Mouse (Mus musculus) left cerebral cortex, adult 6 months (tissue): ENCODE data around the gene Notch4. TPM values are rescaled to one million over a fixed set of nuclear protein-coding genes. Genes with fewer than 3 reads are reported as not detected.

Experiments
- long read RNA-seq, 2 experiments: library from polyadenylated mRNA; unstranded; transcript quantifications; one replicate each; pipeline ENCODE4 v2.0.0; 2019 to 2020
- polyA plus RNA-seq: library from polyadenylated mRNA; unstranded; fragments of <200 nt; fragmentation: Nextera tagmentation; gene quantifications from 2 replicates; pipeline ENCODE4 v1.2.3, GENCODE M21; 2021

The Notch4 gene
- polyA plus RNA-seq = 0.38 and 2.3 TPM in 2 replicates
- long read RNA-seq, experiment 1, partial matches to known transcripts = 3 of 4 reads
- long read RNA-seq, experiment 1, other reads (novel, unspliced or antisense) = 0 of 4 reads
- long read RNA-seq, experiment 2, partial matches to known transcripts = 2 of 3 reads
- long read RNA-seq, experiment 2, other reads (novel, unspliced or antisense) = 0 of 3 reads

DNA sequence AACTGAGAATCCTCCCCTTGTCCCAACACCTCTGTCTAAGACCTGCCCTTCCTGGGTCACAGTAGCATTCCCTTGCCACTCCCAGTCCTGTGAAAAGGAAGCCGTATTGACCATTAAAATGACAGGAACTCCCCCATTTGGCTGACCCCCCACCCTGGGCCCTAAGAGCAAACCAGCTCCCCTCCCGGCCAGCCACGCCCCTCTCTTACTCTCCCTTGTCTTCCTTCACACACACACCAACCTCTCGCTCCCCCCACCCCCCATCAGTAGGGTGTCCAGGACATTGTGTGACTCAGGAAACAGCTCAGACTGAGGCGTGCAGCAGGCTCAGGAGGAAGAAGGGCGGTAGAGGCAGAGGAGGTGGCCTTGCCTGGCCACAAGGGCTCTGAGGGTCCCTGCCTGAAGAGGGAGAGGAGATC, at the start of gene Notch4:
TSS of gene Notch4 (plus strand) at position 266 of the 419 bp plus-strand sequence.

DNA sequence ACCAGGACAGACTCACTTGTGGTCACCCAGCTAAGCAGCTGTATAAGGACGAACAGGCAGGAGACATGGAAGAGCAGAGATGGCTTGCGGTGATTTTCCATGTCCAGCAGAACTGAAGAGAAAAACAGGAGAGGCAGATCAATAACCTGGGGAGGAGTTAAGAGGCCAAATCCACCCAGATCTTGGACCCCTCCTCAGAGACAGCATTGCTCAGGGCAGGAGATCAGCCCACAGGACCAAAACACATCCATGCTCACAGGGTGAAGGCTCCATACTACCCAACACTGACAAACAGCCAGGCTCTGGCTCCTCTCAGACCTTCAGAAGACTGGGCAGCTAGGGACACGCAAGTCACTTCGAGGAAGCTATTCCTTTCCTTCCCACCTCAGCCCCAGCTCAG, 46.8 kb upstream of the Notch4 start, which contains the start of gene Btnl6:
TSS of gene Btnl6 (minus strand) at position 101 of the 400 bp plus-strand sequence.

DNA sequence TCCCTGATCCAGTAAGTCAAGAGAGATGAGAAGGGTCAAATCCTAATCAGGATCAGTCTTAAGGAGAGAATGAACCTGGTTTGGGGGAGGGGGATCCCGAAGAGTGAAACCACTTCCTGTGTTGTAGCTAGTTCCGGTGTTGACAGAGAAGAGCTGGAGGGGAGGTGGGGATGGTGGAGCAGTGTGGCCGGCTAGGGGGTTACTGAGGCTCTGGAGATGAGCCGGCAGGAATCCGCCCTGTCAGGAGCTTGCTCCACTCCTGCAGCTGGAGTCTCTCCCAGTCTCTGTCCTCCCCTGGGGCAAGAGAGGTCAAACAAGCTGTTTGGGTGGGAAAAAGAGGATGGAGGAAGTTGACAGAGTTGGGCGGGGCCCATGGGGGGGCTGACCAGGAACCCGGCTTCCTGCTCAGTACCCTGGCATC, 25.6 kb downstream of the Notch4 start, which contains the start of gene Gpsm3:
TSS of gene Gpsm3 (plus strand) at position 126 of the 421 bp plus-strand sequence.

DNA sequence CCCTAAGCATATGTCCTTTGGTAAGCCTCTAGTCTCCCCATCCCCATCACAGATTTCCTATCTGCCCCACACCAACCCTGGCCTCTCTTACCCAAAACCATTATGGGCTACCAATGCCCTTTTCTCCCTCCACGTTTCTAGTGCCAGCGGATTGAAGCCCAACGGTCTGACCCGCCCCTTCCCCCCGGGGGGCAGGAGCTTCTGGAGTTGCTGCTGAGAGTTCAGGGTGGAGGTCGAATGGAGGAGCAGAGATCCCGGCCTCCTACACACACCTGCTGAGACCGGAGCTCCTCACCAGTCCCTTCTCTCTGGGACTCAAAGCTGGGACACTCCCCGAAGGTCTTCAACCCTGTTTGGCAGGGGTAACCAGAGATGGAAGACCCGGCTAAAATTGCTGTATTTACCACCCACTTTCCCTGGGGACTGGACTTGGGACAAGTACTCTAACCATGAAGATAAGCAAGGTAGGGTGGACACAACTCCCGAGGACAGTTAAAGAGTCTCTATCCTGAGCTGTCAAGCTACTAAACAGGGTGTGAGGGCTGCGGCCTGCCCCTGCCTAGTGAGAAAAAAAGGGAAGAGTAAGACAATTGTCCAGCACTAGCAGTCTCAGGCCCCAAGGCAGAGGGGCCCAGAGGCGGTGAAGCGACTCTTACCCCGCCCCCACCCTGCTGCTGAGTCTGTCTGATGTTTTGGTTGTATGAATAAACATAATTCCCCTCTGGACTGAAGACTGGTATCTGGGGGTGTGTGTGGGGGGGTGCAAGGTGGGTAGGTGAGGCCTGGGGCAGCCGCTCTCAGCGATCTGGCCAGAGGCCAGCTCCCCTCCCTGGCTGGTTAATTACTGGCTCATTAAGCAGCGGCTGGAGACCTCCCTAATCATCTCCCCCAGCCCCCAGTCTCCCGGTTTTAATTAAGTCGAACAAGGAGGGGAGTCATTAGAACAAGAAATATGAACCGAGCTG, 27.2 kb downstream of the Notch4 start, which contains the start of gene Pbx2:
TSS of gene Pbx2 (plus strand) at position 238 of the 965 bp plus-strand sequence.

DNA sequence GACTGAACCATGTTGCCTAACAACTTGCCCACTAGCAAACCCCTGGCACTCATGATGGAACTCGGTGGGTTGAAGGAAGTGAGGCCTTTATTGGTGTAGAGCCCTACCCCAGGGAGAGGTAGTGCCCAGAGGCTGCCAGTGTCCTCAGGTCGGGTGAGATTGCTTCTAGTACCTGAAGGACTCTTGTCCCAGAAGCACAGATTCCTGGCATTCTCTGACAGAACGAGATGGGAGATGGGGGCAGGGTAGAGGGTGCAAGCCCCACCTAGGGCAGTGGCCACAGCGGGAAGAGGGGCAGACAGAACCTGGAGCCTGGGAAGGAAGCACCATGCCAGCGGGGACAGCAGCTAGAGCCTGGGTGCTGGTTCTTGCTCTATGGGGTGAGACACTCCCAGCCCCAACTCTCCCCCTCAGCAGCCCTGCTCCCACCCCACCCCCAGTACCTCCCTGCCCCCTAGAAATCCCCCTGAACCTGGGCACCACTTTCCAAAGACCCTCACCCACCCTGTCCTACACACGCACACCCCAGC, 33.6 kb downstream of the Notch4 start, which contains the start of gene Ager:
TSS of gene Ager (plus strand) at position 297 of the 530 bp plus-strand sequence.

DNA sequence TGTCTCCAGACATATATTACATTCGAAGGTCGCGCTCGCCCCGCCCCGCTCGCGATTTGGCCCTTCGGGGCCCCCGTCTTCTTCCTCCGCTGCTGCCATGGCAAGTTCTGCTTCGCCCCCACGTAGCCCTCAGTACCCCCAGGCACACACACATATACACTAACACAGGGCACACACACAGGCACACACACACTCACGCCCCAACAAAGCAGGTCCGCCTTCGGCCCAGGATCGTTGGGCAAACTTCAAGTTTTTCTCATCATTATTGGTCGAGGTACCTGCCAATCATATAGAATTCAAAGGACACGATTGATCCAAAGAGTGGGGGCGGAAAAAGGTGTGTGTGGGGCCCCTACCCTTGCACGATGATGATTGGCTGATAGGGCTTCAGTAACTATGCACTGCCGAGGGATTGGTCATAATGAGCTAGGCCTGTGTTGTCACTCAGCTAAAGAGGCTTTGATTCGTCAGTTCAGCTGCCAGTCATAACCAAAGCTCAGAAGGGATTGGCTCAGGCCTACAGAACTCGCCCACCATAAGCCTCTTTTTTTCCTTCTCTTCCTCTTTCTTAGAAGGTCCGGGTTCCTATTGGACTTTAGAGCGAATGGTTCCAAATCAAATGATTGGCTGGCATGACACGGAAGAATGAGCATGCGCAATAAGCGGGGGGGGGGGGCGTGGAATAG, 39.5 kb downstream of the Notch4 start, which contains the start of gene Rnf5:
TSS of gene Rnf5 (minus strand) at position 316 of the 686 bp plus-strand sequence.

DNA sequence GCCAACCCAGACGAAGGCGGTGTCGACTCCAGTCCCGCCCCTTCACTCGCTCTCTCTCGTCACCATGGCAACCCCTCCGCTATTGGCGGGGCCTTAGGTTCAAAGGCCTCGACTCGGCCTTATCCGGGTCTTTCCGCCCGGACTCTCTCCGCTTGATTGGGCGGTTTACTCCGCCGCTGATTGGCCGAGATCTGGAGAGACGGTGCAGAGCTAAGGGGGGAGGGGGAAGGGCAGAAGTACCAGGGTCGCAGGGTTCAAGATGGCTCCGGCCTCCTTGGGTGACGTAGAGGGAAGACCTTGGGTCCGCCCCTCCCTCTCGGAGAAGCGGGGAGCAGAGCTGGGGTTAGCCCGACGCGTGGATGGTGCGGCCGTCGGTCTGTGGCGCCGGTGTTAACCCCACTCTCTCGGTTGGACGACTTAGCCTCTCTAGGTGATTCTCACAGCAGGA, 40.0 kb downstream of the Notch4 start, which contains the start of gene Agpat1:
TSS of gene Agpat1 (plus strand) at position 202 of the 448 bp plus-strand sequence.

DNA sequence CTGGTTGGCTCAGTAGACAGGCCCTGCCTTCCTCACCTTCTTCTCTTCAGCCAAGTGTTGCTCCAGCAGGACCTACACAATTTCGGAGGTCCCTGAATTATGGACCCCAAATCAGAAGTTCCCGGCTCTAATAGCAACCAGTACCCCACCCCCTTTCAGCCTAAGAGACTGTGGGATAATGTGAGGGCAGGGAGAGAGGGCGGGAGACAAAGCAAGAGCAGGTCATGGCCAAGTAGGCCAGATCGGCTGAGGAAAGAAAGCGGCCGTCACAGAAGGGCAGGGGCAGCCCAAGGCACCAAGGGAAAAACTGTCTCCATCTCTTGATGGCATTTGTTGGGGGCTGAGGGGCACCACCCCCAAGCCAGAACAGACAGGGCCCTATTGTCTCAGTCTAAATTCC, 51.8 kb downstream of the Notch4 start, which contains the start of gene Egfl8:
TSS of gene Egfl8 (minus strand) at position 101 of the 400 bp plus-strand sequence.

DNA sequence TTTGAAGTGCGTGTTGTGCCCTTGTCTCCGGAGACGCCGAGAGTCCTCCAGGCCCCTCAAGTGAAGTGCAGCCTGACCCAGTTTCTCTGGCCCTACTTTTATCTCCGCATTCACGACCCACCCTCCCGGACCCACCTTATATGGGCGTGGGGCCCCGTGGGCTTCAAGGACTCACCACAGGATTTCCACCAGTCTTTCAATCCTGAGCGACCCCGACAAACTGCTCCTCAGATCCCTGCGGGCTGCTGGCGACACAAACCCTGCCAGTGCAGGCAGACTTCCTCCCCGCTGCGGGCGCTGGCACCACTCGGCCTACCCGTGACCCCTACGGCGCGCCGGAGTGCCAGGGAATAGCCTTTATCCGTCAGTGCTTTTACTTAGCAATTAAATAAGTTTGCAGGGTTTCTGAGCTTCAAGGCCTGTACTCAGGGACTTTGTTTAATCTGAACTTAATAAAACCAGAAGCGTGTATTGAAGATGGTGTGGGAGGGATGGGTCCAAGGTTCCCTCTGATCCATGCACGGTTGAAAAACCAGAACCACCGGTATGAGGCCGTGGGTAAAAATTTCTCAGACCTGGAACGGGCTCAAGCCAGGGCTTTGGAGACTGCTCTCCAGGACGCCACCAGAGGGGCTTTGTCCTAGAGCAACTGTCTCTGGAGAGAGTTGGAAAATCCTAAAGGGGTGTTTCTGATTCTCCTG, 64.0 kb downstream of the Notch4 start, which contains the start of gene Ppt2:
TSS of gene Ppt2 (minus strand) at position 568 of the 701 bp plus-strand sequence.

DNA sequence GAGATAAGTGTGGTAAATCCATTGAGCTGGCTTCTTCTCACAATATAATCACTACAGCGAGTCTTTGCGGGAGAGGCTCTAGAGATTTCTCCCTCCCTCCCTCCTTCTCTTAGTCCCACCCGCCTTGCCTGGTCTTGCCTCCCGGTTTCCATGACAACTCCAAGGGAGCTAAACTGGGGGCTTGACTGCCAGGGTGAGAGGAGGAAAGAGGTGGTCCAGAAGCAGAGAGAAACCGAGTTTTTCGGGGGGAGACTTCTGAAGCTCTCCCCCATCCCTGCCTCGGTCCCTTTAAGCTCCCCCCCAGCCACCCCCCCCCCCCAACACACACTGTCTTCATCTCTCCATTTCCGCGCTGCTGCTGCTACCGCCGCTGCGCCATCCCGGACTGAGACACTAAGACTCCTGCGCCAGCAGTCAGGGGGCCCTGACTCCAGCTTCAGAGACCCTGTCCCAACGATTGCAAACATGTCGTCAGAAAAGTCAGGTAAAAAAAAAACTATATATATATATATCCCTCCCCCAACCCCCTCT, 65.2 kb downstream of the Notch4 start, which contains the start of gene Prrt1:
TSS of gene Prrt1 (plus strand) at position 313 of the 531 bp plus-strand sequence.

Other genes starting within 250 kb of the Notch4 start
- not detected in 2 replicates for gene H2-Eb2, start 238.6 kb upstream of the Notch4 start, polyA plus RNA-seq
- gene Btnl2, start 209.4 kb upstream of the Notch4 start, polyA plus RNA-seq = not detected in 2 replicates
- not detected in 2 replicates for gene Btnl1, start 187.1 kb upstream of the Notch4 start, polyA plus RNA-seq
- 0.48 and 0.95 TPM in 2 replicates for gene BC051142, start 165.4 kb upstream of the Notch4 start, polyA plus RNA-seq
- gene Btnl4, start 87.0 kb upstream of the Notch4 start, polyA plus RNA-seq = not detected in 2 replicates
- not detected in 2 replicates for gene Btnl6, start 46.9 kb upstream of the Notch4 start, polyA plus RNA-seq
- gene Gpsm3, start 25.5 kb downstream of the Notch4 start, polyA plus RNA-seq = 0.33 and 1.7 TPM in 2 replicates
- gene Pbx2, start 27.0 kb downstream of the Notch4 start, polyA plus RNA-seq = 1.8 and 4.5 TPM in 2 replicates
- 0.64 and 0.85 TPM in 2 replicates for gene Ager, start 33.6 kb downstream of the Notch4 start, polyA plus RNA-seq
- 171 and 196 TPM in 2 replicates for gene Rnf5, start 39.4 kb downstream of the Notch4 start, polyA plus RNA-seq
- 68.0 and 88.2 TPM in 2 replicates for gene Agpat1, start 40.0 kb downstream of the Notch4 start, polyA plus RNA-seq
- 4.0 and 4.1 TPM in 2 replicates for gene Egfl8, start 51.7 kb downstream of the Notch4 start, polyA plus RNA-seq
- gene Ppt2, start 64.2 kb downstream of the Notch4 start, polyA plus RNA-seq = 6.5 and 13.9 TPM in 2 replicates
- 12.4 and 24.5 TPM in 2 replicates for gene Prrt1, start 65.3 kb downstream of the Notch4 start, polyA plus RNA-seq
- 15.4 and 17.0 TPM in 2 replicates for gene Fkbpl, start 80.5 kb downstream of the Notch4 start, polyA plus RNA-seq
- 25.6 and 45.1 TPM in 2 replicates for gene Atf6b, start 82.9 kb downstream of the Notch4 start, polyA plus RNA-seq
- 0.04 and 0.10 TPM in 2 replicates for gene Tnxb, start 106.3 kb downstream of the Notch4 start, polyA plus RNA-seq
- gene C4b, start 179.6 kb downstream of the Notch4 start, polyA plus RNA-seq = 3.9 and 8.9 TPM in 2 replicates
- not detected in 2 replicates for gene Cyp21a1, start 240.3 kb downstream of the Notch4 start, polyA plus RNA-seq